Mouse (Mus musculus) ES-E14 (cell line): ENCODE data around the gene Pcsk5. TPM values are rescaled to one million over a fixed set of nuclear protein-coding genes. Genes with fewer than 3 reads are reported as not detected.

Experiments
- DNase-seq: peaks from one replicate; pipeline ENCODE4 v3.0.0-alpha.2; 2013; ENCODE audit warnings: low read depth, low spot score
- H3K27ac ChIP-seq: 2 replicates; pipeline ENCODE4 v1.5.1; 2012; ENCODE audit warnings: low read depth, mild to moderate bottlenecking, low read length, moderate library complexity, mixed read lengths; ENCODE audit not compliant: poor library complexity, insufficient read depth, severe bottlenecking
- H3K36me3 ChIP-seq: 2 replicates; pipeline ENCODE4 v1.6.1; 2012; ENCODE audit warnings: mild to moderate bottlenecking, low read length, moderate library complexity, mixed read lengths; ENCODE audit not compliant: control insufficient read depth, poor library complexity, insufficient read depth, severe bottlenecking
- H3K4me1 ChIP-seq, 2 experiments: fragments of 150-350 bp in 1 of 2; sonication (generic) in 1 of 2; 2 replicates each; pipeline ENCODE4 v1.6.1; 2012; ENCODE audit warnings: low read length in 2 of 2, mild to moderate bottlenecking in 1 of 2, mixed read lengths in 1 of 2; ENCODE audit not compliant: control insufficient read depth in 2 of 2, insufficient read depth in 2 of 2, poor library complexity in 1 of 2
- H3K4me3 ChIP-seq, 2 experiments: fragments of 150-350 bp in 1 of 2; sonication (generic) in 1 of 2; 2 replicates each; pipeline ENCODE4 v1.5.1; 2012; ENCODE audit warnings: low read length in 2 of 2, low read depth in 1 of 2, mild to moderate bottlenecking in 1 of 2, mixed read lengths in 1 of 2; ENCODE audit not compliant: insufficient read depth in 1 of 2, poor library complexity in 1 of 2, severe bottlenecking in 1 of 2
- H3K9ac ChIP-seq: 2 replicates; pipeline ENCODE4 v1.6.1; 2012; ENCODE audit warnings: low read depth, mild to moderate bottlenecking, low read length, mixed read lengths; ENCODE audit not compliant: poor library complexity, insufficient read depth, severe bottlenecking
- H3K9me3 ChIP-seq: fragments of 150-350 bp; sonication (generic); 2 replicates; pipeline ENCODE4 v1.6.1; 2012; ENCODE audit warnings: low read depth, mild to moderate bottlenecking, low read length; ENCODE audit not compliant: control insufficient read depth, insufficient read depth
- CHD2 ChIP-seq: IDR thresholded peaks from 2 replicates; pipeline ENCODE4 v1.6.1; 2014; ENCODE audit warnings: mild to moderate bottlenecking, low read depth, low read length, inconsistent platforms
- HCFC1 ChIP-seq: IDR thresholded peaks from 2 replicates; pipeline ENCODE4 v1.6.1; 2012; ENCODE audit warnings: low read length, inconsistent platforms, borderline replicate concordance; ENCODE audit not compliant: insufficient read depth
- MAFK ChIP-seq: IDR thresholded peaks from 2 replicates; pipeline ENCODE4 v1.6.1; 2014; ENCODE audit warnings: mild to moderate bottlenecking, low read depth, low read length, inconsistent platforms; ENCODE audit not compliant: insufficient read depth
- ZC3H11A ChIP-seq: IDR thresholded peaks from 2 replicates; pipeline ENCODE4 v1.6.1; 2012; ENCODE audit warnings: low read depth, mild to moderate bottlenecking, inconsistent platforms, low read length, borderline replicate concordance
- ZNF384 ChIP-seq: IDR thresholded peaks from 2 replicates; pipeline ENCODE4 v1.6.1; 2012; ENCODE audit warnings: low read depth, low read length, inconsistent platforms
- in situ Hi-C, 2 experiments: fragments of 600-800 bp; cut with MboI; formaldehyde crosslinking; loops; one replicate each; pipeline ENCODE4 v1.15.1; 2025; ENCODE audit warnings: low sequenced_read_pairs in 2 of 2, inconsistent platforms in 1 of 2; ENCODE audit not compliant: unreplicated experiment in 2 of 2
- total RNA-seq: library from RNA; depleted of rRNA; stranded (reverse); fragments of 300-350 nt; gene quantifications from 2 replicates; pipeline ENCODE4 v1.2.3, GENCODE M21; 2012

Gene Pcsk5
- total RNA-seq, 1 experiment = 1.6 TPM

DNA sequence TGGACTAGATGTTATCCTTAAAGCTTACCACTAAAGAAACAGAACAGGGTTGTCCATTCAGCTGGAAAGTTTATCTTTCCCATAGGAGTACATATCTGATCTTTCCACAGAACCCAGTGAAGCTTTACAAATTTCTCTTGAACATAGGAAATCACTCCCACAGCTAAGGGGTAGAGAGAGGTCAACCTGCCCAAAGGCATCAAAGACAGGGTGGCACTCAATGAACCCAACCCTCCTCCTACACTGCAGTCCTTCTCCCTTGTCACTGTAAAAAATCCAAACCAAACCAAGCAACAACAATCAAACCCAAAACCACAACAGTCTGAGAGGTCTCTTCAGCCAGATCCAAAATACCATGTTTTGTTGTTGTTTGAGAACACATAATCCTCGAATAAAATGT lies 311.9 kb downstream of the Pcsk5 start:
- Histone ChIP-seq H3K4me3 (no peak overlapping the region), H3K36me3 (no peaks in the 10 kb centered on the region), H3K4me1 (no peaks in the 10 kb centered on the region), H3K9me3 (no peaks in the 10 kb centered on the region), H3K27ac (no peak overlapping the region), H3K9ac (no peak overlapping the region)
- no peak for DNase-seq
- TF ChIP-seq HCFC1 (no peak), MAFK (no peak), CHD2 (no peak), ZNF384 (no peak), ZC3H11A (no peak)
- in situ Hi-C loops = no loop called here

DNA sequence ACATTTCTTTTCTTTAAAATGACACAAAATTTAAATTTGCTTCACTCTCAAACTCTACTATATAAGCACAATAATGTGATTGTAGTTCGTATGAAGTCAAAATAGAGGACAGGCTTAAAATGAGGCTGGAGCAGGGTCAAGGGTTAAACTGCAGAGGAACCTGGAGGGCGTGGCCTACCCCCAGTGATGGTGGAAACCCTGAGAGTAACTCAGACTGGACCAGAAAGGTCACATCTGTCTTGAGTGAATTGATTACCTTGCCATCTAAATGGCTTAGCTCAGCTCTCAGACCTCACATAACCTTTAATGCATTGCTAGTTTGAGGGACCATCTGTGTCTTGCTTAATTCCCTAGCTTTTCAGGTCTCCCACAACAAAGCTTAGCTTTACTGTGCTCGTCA lies 323.0 kb downstream of the Pcsk5 start:
- Histone ChIP-seq H3K4me3 (no peak overlapping the region), H3K27ac (no peak overlapping the region), H3K9ac (no peak overlapping the region), H3K4me1 (no peaks in the 10 kb centered on the region), H3K9me3 (no peaks in the 10 kb centered on the region), H3K36me3 (no peaks in the 10 kb centered on the region)
- DNase-seq = no peak
- TF ChIP-seq ZNF384 = no peak
- no peak for TF ChIP-seq CHD2
- TF ChIP-seq HCFC1 = no peak
- TF ChIP-seq ZC3H11A = no peak
- no peak for TF ChIP-seq MAFK
- in situ Hi-C loops = no loop called here

DNA sequence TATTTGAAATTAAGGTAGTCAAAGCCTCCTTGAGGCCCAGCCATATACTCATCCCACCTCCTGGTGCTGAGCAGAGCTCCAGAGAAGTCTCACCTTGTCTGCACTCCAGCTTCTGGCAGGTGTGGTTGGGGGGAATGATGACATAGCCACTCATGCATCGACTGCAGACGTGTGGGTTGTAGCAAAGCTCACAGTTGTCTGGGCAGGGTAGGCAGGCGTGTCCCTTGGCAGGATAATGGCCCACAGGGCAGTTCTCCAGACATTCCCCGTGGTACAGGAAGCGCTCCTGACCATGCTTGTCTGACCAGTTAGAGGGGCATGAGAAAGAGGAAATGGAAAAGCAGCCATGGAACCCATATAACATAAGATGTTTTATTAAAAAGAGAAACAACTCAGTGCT lies 326.1 kb downstream of the Pcsk5 start:
- Histone ChIP-seq H3K4me3 (no peak overlapping the region), H3K9ac (no peak overlapping the region), H3K9me3 (no peaks in the 10 kb centered on the region), H3K4me1 (no peaks in the 10 kb centered on the region), H3K36me3 (no peaks in the 10 kb centered on the region), H3K27ac (no peak overlapping the region)
- in situ Hi-C loops = no loop called here
- no peak for DNase-seq
- no peak for TF ChIP-seq ZC3H11A
- no peak for TF ChIP-seq ZNF384
- no peak for TF ChIP-seq MAFK
- TF ChIP-seq CHD2 = no peak
- no peak for TF ChIP-seq HCFC1

DNA sequence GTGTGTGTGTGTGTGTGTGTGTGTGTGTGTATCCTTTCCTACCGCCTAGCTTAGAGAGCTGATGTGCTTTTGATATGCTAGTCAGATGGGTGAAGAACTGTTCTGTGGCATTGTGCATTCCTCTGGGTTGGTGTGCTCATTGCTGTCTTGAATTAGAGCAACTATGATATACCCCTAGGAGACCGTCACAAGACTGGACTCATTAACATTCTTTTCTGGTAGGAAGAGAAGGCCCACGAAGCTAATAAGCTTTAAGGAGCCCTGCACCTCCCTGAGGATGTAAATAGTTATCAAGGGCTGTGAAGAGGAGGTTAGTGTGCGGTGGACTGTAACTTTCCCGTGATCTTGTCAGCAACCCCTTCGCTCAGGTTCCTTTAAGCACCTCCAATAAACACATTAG lies 333.2 kb downstream of the Pcsk5 start:
- Histone ChIP-seq H3K4me3 (no peak overlapping the region), H3K9ac (no peak overlapping the region), H3K36me3 (no peaks in the 10 kb centered on the region), H3K4me1 (no peaks in the 10 kb centered on the region), H3K9me3 (no peaks in the 10 kb centered on the region), H3K27ac (no peak overlapping the region)
- no peak for DNase-seq
- TF ChIP-seq ZC3H11A (no peak), MAFK (no peak), CHD2 (no peak)
- in situ Hi-C loops = no loop called here

DNA sequence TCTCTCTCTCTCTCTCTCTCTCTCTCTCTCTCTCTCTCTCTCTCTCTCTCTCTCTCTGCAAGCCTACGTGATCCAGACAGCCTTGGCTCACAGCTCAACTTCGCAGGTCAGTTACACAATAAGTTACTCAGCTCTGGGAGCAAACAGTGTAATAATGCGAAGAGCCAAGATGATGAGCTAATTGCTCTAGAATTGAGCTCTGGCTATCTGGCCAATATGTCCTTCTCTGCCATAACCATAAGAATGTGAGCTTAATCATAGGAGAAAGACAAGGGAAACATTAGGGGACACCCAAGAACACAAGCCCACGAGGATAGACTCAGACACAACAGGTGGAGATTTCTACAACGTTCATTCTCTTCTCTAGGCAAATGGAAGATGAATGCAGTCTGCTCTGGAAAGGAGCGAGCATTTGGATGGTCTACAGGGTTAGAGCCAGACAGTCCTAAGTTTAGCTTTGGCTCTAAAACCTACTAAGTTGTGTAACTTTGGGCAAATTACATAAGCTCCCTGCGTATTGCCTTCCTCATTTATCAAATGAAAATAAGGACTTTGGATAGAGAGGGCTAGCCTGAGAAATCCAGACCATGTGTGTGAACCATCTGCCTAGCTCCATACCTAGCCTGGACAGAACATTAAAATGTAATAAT lies 338.7 kb downstream of the Pcsk5 start:
- H3K4me3 ChIP-seq = no peak overlapping the region
- H3K4me1 ChIP-seq = no peaks in the 10 kb centered on the region
- no peaks in the 10 kb centered on the region for H3K36me3 ChIP-seq
- in situ Hi-C loops = no loop called here
- no peak for TF ChIP-seq HCFC1
- no peak for TF ChIP-seq ZC3H11A
- TF ChIP-seq MAFK = no peak
- TF ChIP-seq CHD2 = no peak
- no peak for TF ChIP-seq ZNF384
- no peaks in the 10 kb centered on the region for H3K9me3 ChIP-seq
- no peak overlapping the region for H3K27ac ChIP-seq
- DNase-seq = no peak
- no peak overlapping the region for H3K9ac ChIP-seq
